Mouse (Mus musculus) kidney, adult 2 months (tissue): ENCODE results near the gene Slc12a6. TPM values are rescaled to one million over a fixed set of nuclear protein-coding genes. Genes with fewer than 3 reads are reported as not detected.

Experiments
- DNase-seq: peaks from one replicate; pipeline ENCODE4 v3.0.0; 2021
- H3K27ac ChIP-seq: fragments of 200-500 bp; 2 replicates; pipeline ENCODE4 v1.5.1; 2012; ENCODE audit warnings: low read depth, low read length, control low read depth, inconsistent platforms; ENCODE audit not compliant: insufficient read depth
- H3K27me3 ChIP-seq: fragments of 200-500 bp; replicated peaks from 2 replicates; pipeline ENCODE4 v1.6.1; 2012; ENCODE audit warnings: mild to moderate bottlenecking, moderate library complexity, low read length, inconsistent platforms; ENCODE audit not compliant: control insufficient read depth, insufficient read depth
- H3K36me3 ChIP-seq: fragments of 200-500 bp; 2 replicates; pipeline ENCODE4 v1.6.1; 2012; ENCODE audit warnings: mild to moderate bottlenecking, moderate library complexity, low read length, inconsistent platforms; ENCODE audit not compliant: control insufficient read depth, insufficient read depth
- H3K4me1 ChIP-seq: fragments of 200-500 bp; 2 replicates; pipeline ENCODE4 v1.6.1; 2011; ENCODE audit warnings: low read length; ENCODE audit not compliant: control insufficient read depth, insufficient read depth
- H3K4me3 ChIP-seq: fragments of 200-500 bp; 2 replicates; pipeline ENCODE4 v1.5.1; 2011; ENCODE audit warnings: mild to moderate bottlenecking, low read depth, low read length, control low read depth; ENCODE audit not compliant: insufficient read depth
- CTCF ChIP-seq: fragments of 200-500 bp; conservative IDR thresholded peaks from 2 replicates; pipeline ENCODE4 v1.5.1; 2011; ENCODE audit warnings: low read depth, mild to moderate bottlenecking, control low read depth, low read length, moderate library complexity, mixed read lengths; ENCODE audit not compliant: insufficient read depth, insufficient read length
- POLR2A ChIP-seq: fragments of 200-500 bp; IDR thresholded peaks from one replicate; pipeline ENCODE4 v1.6.1; 2011; ENCODE audit warnings: low read depth, low read length, control low read depth
- WGBS: fragments of 180-500 bp; shearing (Covaris S2); methylation state at CpG from one replicate; pipeline ENCODE4 v1.1.7; 2018; 5-methylcytosine and 5-hydroxymethylcytosine counted together
- polyA plus RNA-seq: library from polyadenylated mRNA; depleted of rRNA; stranded (reverse); fragments of >200 nt; gene quantifications from 2 replicates; pipeline ENCODE4 v1.2.3, GENCODE M21; 2012

The Slc12a6 gene
- polyA plus RNA-seq, 1 experiment = 29.6 TPM

DNA sequence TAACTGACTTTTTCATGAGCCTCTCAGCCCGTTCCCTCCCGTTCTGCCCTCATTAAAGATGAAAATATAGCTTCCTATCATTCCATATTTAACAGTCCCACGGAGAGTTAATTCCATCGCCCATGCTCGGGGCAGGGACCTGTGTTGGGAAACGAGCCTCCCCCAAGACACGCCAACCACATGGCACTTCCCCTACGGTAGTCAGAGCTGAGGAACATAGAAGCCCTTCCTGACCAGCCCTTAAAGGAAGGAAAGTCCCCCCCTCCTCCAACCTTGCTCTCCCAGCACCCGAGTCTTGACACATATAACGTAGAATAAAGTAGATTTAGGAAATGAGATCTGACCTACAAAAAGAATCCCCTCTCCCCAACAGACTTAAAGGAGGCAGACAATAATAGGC is 18.3 kb upstream of the Slc12a6 start:
- DNase-seq = no peak
- Histone ChIP-seq H3K27me3 (no peaks in the 10 kb centered on the region), H3K4me3 (no peak overlapping the region), H3K27ac (no peak overlapping the region), H3K36me3 (no peaks in the 10 kb centered on the region), H3K4me1 (no peaks in the 10 kb centered on the region)
- TF ChIP-seq CTCF (no peak), POLR2A (no peak)
- 71% methylated on average over 10 of the region's 10 CpGs for WGBS

GRCm38 (mm10) chr2:112249780-112250453 is 15.7 kb upstream of the Slc12a6 start:
- Histone ChIP-seq H3K4me1 (no peaks in the 10 kb centered on the region), H3K36me3 (no peaks in the 10 kb centered on the region), H3K27ac (no peak overlapping the region), H3K4me3 (no peak overlapping the region), H3K27me3 (no peaks in the 10 kb centered on the region)
- DNase-seq = no peak
- TF ChIP-seq CTCF = no peak
- no peak for TF ChIP-seq POLR2A
- WGBS = 93% methylated on average over 10 of the region's 10 CpGs

- WGBS = 63% methylated on average over 7 of the region's 7 CpGs
- Histone ChIP-seq H3K4me1 (no peaks in the 10 kb centered on the region), H3K27ac (no peak overlapping the region), H3K4me3 (no peak overlapping the region), H3K27me3 (no peaks in the 10 kb centered on the region), H3K36me3 (no peaks in the 10 kb centered on the region)
- no peak for DNase-seq
- TF ChIP-seq CTCF (no peak), POLR2A (no peak)
Measured at GRCm38 (mm10) chr2:112254675-112255515, 10.7 kb upstream of the Slc12a6 start.

- WGBS = 67% methylated on average over 10 of the region's 10 CpGs
- DNase-seq = no peak
- H3K27me3 ChIP-seq = no peaks in the 10 kb centered on the region
Measured at GRCm38 (mm10) chr2:112259241-112259962, 6.2 kb upstream of the Slc12a6 start, which contains the start of gene Nutm1. TSS of gene Nutm1 (minus strand) at chr2:112259291.

DNA sequence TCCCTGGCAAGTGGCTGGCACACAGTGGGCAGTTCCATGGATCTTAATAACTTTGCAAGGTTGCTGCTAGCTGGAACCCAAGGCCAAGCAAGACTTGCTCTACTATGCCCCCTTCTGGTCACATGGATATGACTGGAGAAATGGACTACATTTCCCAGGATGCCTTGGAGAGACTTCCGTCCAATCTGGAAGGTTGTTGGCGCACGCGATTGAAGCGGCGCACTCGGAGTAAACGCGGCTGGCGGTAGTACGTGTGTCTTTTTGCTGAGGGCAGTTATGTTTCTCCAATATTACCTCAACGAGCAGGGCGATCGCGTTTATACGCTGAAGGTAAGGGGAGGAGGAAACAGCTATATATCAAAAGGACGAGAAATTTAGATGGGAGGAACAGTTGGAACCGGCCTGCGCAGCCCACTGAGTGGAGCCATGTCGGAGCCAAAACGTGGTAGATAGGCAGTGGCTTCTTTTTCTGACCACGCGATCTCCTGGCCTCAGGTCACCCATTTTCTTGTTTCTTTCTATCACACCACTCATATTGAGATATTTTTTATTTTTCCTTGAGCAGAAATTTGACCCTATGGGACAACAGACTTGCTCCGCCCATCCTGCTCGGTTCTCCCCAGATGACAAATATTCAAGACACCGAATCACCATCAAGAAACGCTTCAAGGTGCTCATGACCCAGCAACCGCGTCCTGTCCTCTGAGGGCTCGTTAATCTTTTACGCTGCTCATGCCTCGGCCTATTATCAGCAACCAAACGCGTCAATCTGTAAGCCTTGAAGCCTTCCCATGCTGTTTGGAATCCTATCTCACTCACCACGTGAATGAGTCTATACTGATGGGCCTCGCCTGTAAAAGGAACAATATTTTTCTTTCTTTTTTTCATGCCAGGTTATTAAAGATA is 3.6 kb upstream of the Slc12a6 start, which contains the start of gene Nop10:
Nop10 (plus strand) TSS at position 179 of the 906 bp plus-strand sequence.
- Histone ChIP-seq H3K27ac (peak within 1 kb of the TSS; percentile 59; the same call in 1 of the 2 replicates), H3K4me3 (peak within 1 kb of the TSS; percentile 60), H3K36me3 (no peaks in the 10 kb centered on the region), H3K4me1 (peaks cover 3% of the 10 kb centered on the region; the same call in 1 of the 2 replicates), H3K27me3 (no peaks in the 10 kb centered on the region)
- TF ChIP-seq POLR2A (peak; percentile 92), CTCF (peak; percentile 81)
- WGBS = under 1% methylated on average over 36 of the region's 36 CpGs
- peak; percentile 92 for DNase-seq

More at GRCm38 (mm10) chr2:112259241-112259962, 6.2 kb upstream of the Slc12a6 start, which contains the start of gene Nutm1:
- TF ChIP-seq CTCF = peak; percentile 54
- TF ChIP-seq POLR2A = no peak
- Histone ChIP-seq H3K4me3 (no peak within 1 kb of the TSS), H3K4me1 (peaks cover 3% of the 10 kb centered on the region; the same call in 1 of the 2 replicates), H3K27ac (no peak within 1 kb of the TSS), H3K36me3 (no peaks in the 10 kb centered on the region)

DNA sequence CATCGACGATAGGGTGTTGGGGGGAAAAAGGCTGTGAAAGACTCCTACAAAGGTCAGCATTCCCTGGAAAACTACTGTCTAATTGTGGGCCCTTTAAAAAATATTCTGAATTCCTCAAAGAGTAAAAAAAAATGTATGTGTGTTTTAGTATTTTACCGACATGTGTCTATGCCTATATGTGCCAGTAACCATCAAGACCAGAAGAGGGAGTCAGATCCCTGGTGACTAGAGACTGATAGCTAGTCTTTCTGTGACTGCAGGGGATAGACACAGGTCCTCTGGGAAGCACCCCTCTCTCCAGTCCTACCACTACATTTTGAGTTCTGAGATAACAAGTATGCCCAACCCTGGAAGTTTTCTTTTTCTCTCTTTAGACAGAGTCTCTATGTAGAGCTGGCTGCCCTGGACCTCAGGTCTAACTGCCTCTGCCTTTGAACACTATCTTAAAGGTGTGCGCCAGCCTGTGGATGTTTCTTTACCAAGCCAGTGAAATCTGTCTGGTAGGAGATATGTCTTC is 2.8 kb upstream of the Slc12a6 start:
- WGBS = 27% methylated on average over 4 of the region's 4 CpGs
- H3K27me3 ChIP-seq = no peaks in the 10 kb centered on the region
- no peak for DNase-seq
- H3K27ac ChIP-seq = 0 out of 2 replicates have a peak overlapping the region, but pooled peaks have one; percentile 1
- peak overlapping the region; percentile 42 for H3K4me3 ChIP-seq
- H3K36me3 ChIP-seq = no peaks in the 10 kb centered on the region
- TF ChIP-seq POLR2A (no peak), CTCF (0 out of 2 replicates have a peak, but pooled peaks have one; percentile 8)
- H3K4me1 ChIP-seq = peaks cover 3% of the 10 kb centered on the region; the same call in 1 of the 2 replicates
